Mouse (Mus musculus) MEL (cell line): ENCODE measurements around the gene Slc20a1. TPM values are rescaled to one million over a fixed set of nuclear protein-coding genes. Genes with fewer than 3 reads are reported as not detected.

Experiments
- DNase-seq: peaks from one replicate; pipeline ENCODE4 v3.0.0; 2011; ENCODE audit warnings: low read depth, low spot score
- H3K27ac ChIP-seq: 2 replicates; pipeline ENCODE4 v1.5.1; 2012; ENCODE audit warnings: low read depth, mild to moderate bottlenecking, control low read depth, low read length, moderate library complexity; ENCODE audit not compliant: control insufficient read depth
- H3K27me3 ChIP-seq, 2 experiments: fragments of 150-350 bp in 1 of 2; sonication (generic) in 1 of 2; 2 replicates each; pipeline ENCODE4 v1.6.1; 2012; ENCODE audit warnings: low read length in 2 of 2, mild to moderate bottlenecking in 2 of 2, improper control_type of control experiment in 1 of 2, moderate library complexity in 1 of 2; ENCODE audit not compliant: insufficient read depth in 2 of 2, control insufficient read depth in 1 of 2
- H3K36me3 ChIP-seq, 2 experiments: 2 replicates each; pipeline ENCODE4 v1.6.1; 2012 to 2014; ENCODE audit warnings: low read length in 2 of 2, improper control_type of control experiment in 1 of 2, inconsistent platforms in 1 of 2, mild to moderate bottlenecking in 1 of 2; ENCODE audit not compliant: insufficient read depth in 2 of 2, control insufficient read depth in 1 of 2
- H3K4me1 ChIP-seq, 2 experiments: fragments of 150-350 bp in 1 of 2; sonication (generic) in 1 of 2; 2 replicates each; pipeline ENCODE4 v1.6.1; 2012; ENCODE audit warnings: low read length in 2 of 2, improper control_type of control experiment in 1 of 2, mild to moderate bottlenecking in 1 of 2; ENCODE audit not compliant: insufficient read depth in 2 of 2, control insufficient read depth in 1 of 2
- H3K4me3 ChIP-seq, 2 experiments: fragments of 150-350 bp in 1 of 2; sonication (generic) in 1 of 2; 2 replicates each; pipeline ENCODE4 v1.5.1; 2012; ENCODE audit warnings: low read depth in 2 of 2, low read length in 2 of 2, mild to moderate bottlenecking in 2 of 2, moderate library complexity in 2 of 2, control low read depth in 1 of 2, improper control_type of control experiment in 1 of 2; ENCODE audit not compliant: control insufficient read depth in 1 of 2, insufficient read depth in 1 of 2
- H3K79me2 ChIP-seq: 2 replicates; pipeline ENCODE4 v1.6.1; 2012; ENCODE audit warnings: mild to moderate bottlenecking, low read length, moderate library complexity; ENCODE audit not compliant: control insufficient read depth, poor library complexity, insufficient read depth
- H3K9ac ChIP-seq: 2 replicates; pipeline ENCODE4 v1.6.1; 2012; ENCODE audit warnings: low read depth, mild to moderate bottlenecking, control low read depth, low read length, moderate library complexity; ENCODE audit not compliant: control insufficient read depth, poor library complexity, severe bottlenecking
- H3K9me3 ChIP-seq: fragments of 150-350 bp; sonication (generic); replicated peaks from 2 replicates; pipeline ENCODE4 v1.6.1; 2012; ENCODE audit warnings: mild to moderate bottlenecking, low read length, improper control_type of control experiment, moderate library complexity; ENCODE audit not compliant: insufficient read depth
- CHD2 ChIP-seq: IDR thresholded peaks from 2 replicates; pipeline ENCODE4 v1.6.1; 2011; ENCODE audit warnings: low read length, improper control_type of control experiment
- CTCF ChIP-seq, 3 experiments: IDR thresholded peaks in 2 of 3; conservative IDR thresholded peaks in 1 of 3; 2 replicates each; pipeline ENCODE4 v1.5.1; 2011 to 2012; ENCODE audit warnings: low read length in 3 of 3, low read depth in 2 of 3, mild to moderate bottlenecking in 2 of 3, improper control_type of control experiment in 1 of 3, inconsistent platforms in 1 of 3, mixed read lengths in 1 of 3, moderate library complexity in 1 of 3; ENCODE audit not compliant: control insufficient read depth in 1 of 3, insufficient read depth in 1 of 3, poor library complexity in 1 of 3, severe bottlenecking in 1 of 3
- GABPA ChIP-seq: IDR thresholded peaks from 2 replicates; pipeline ENCODE4 v1.6.1; 2012; ENCODE audit warnings: low read depth, mild to moderate bottlenecking, inconsistent platforms, low read length, improper control_type of control experiment, moderate library complexity
- JUND ChIP-seq: IDR thresholded peaks from 2 replicates; pipeline ENCODE4 v1.6.1; 2011; ENCODE audit warnings: low read depth, mild to moderate bottlenecking, improper control_type of control experiment, low read length
- MAFK ChIP-seq: IDR thresholded peaks from 2 replicates; pipeline ENCODE4 v1.6.1; 2011; ENCODE audit warnings: low read depth, mild to moderate bottlenecking, low read length, improper control_type of control experiment, borderline replicate concordance
- MEF2A ChIP-seq: IDR thresholded peaks from 2 replicates; pipeline ENCODE4 v1.6.1; 2014; ENCODE audit warnings: low read depth, mild to moderate bottlenecking, inconsistent platforms, low read length, improper control_type of control experiment; ENCODE audit not compliant: poor library complexity, insufficient replicate concordance, severe bottlenecking; ENCODE audit errors: extremely low read depth
- MYB ChIP-seq: IDR thresholded peaks from 2 replicates; pipeline ENCODE4 v1.6.1; 2011; ENCODE audit warnings: mild to moderate bottlenecking, low read depth, low read length, improper control_type of control experiment
- RAD21 ChIP-seq: IDR thresholded peaks from 2 replicates; pipeline ENCODE4 v1.6.1; 2011; ENCODE audit warnings: mild to moderate bottlenecking, low read depth, low read length, improper control_type of control experiment
- SMC3 ChIP-seq: IDR thresholded peaks from 2 replicates; pipeline ENCODE4 v1.6.1; 2011; ENCODE audit warnings: low read depth, low read length, improper control_type of control experiment
- TCF12 ChIP-seq: IDR thresholded peaks from 2 replicates; pipeline ENCODE4 v1.6.1; 2014; ENCODE audit warnings: low read depth, mild to moderate bottlenecking, inconsistent platforms, low read length, improper control_type of control experiment, moderate library complexity
- UBTF ChIP-seq: IDR thresholded peaks from 2 replicates; pipeline ENCODE4 v1.6.1; 2012; ENCODE audit warnings: low read depth, mild to moderate bottlenecking, inconsistent platforms, low read length, improper control_type of control experiment, moderate library complexity, borderline replicate concordance; ENCODE audit not compliant: insufficient read depth
- ZKSCAN1 ChIP-seq: IDR thresholded peaks from 2 replicates; pipeline ENCODE4 v1.6.1; 2012; ENCODE audit warnings: low read depth, mild to moderate bottlenecking, inconsistent platforms, low read length, improper control_type of control experiment, moderate library complexity
- ZMIZ1 ChIP-seq: IDR thresholded peaks from 2 replicates; pipeline ENCODE4 v1.6.1; 2012; ENCODE audit warnings: low read depth, mild to moderate bottlenecking, inconsistent platforms, low read length, improper control_type of control experiment, moderate library complexity
- ZNF384 ChIP-seq: IDR thresholded peaks from 2 replicates; pipeline ENCODE4 v1.6.1; 2012; ENCODE audit warnings: low read depth, mild to moderate bottlenecking, inconsistent platforms, low read length, improper control_type of control experiment
- polyA plus RNA-seq, 2 experiments: library from polyadenylated mRNA; stranded (reverse) in 1 of 2; unstranded in 1 of 2; fragments of >175 nt in 1 of 2; fragments of >200 nt in 1 of 2; gene quantifications; 2 replicates each; pipeline versions ENCODE4 v1.2.1 to v1.2.4; 2012; ENCODE audit warnings: low replicate concordance in 2 of 2, low read depth in 1 of 2; ENCODE audit not compliant: insufficient read length in 2 of 2, insufficient read depth in 1 of 2, missing spikeins in 1 of 2
- total RNA-seq: library from RNA; depleted of rRNA; stranded (reverse); fragments of 300-350 nt; gene quantifications from 2 replicates; pipeline ENCODE4 v1.2.3, GENCODE M21; 2012

Slc20a1 gene
- total and polyA plus RNA-seq, 3 experiments = 69.4 to 80.7 TPM; not detected in 1

- no peaks in the 10 kb centered on the region for H3K9me3 ChIP-seq
- H3K79me2 ChIP-seq = no peaks in the 10 kb centered on the region
- H3K4me1 ChIP-seq = peaks cover 4 to 8% of the 10 kb centered on the region in 2 experiments
- DNase-seq = no peak
- no peak overlapping the region for H3K27ac ChIP-seq
- peaks cover 0 to under 1% of the 10 kb centered on the region in 2 experiments; a peak in 3 of 4 replicates for H3K27me3 ChIP-seq
- no peak overlapping the region for H3K4me3 ChIP-seq
- no peak overlapping the region for H3K9ac ChIP-seq
- TF ChIP-seq CTCF (IDR thresholded peaks at IDR 0.05 in 2 of 3, conservative IDR thresholded peaks at IDR 0.05 in 1 of 3; ENCODE audit: control insufficient read depth in 1 of 3, insufficient read depth in 1 of 3, low read depth in 2 of 3, low read length in 3 of 3, poor library complexity in 1 of 3, severe bottlenecking in 1 of 3) (0 out of 6 replicates have a peak, but pooled peaks of 1 of the 3 experiments have one; percentile 8), RAD21 (peak; percentile 4; the same call in 1 of the 2 replicates), SMC3 (no peak)
- TF ChIP-seq, all 39 proteins: peak for 2
- peaks cover 0 to 6% of the 10 kb centered on the region in 2 experiments; a peak in 2 of 4 replicates for H3K36me3 ChIP-seq
Observed at GRCm38 (mm10) chr2:129152751-129153150, 45.8 kb upstream of the Slc20a1 start.

GRCm38 (mm10) chr2:129164815-129165214, 33.7 kb upstream of the Slc20a1 start:
- Histone ChIP-seq H3K9ac (no peak overlapping the region), H3K9me3 (no peaks in the 10 kb centered on the region), H3K27ac (no peak overlapping the region), H3K4me1 (no peaks in the 10 kb centered on the region), H3K4me3 (no peak overlapping the region), H3K27me3 (peaks cover 2 to 3% of the 10 kb centered on the region in 2 experiments; a peak in 1 of 4 replicates), H3K79me2 (no peaks in the 10 kb centered on the region), H3K36me3 (no peaks in the 10 kb centered on the region)
- TF ChIP-seq GABPA (no peak), JUND (no peak), ZKSCAN1 (no peak), MAFK (no peak), MEF2A (no peak), TCF12 (no peak), MYB (no peak), SMC3 (no peak), ZNF384 (no peak), ZMIZ1 (no peak), UBTF (no peak), CHD2 (no peak)
- DNase-seq = no peak
